Mouse (Mus musculus) lung, postnatal 0 days (tissue): ENCODE results near the gene Emc6. TPM values are rescaled to one million over a fixed set of nuclear protein-coding genes. Genes with fewer than 3 reads are reported as not detected.
A peak's percentile ranks its signal among the peaks of the same experiment; 100 is the strongest.

Experiments used
- ATAC-seq: fragments of 200-750 bp; cut with Nextera tagmentation; 2 replicates; pipeline ENCODE4 v1.8.0; 2017; ENCODE audit warnings: moderate library complexity
- DNase-seq: peaks from one replicate; pipeline ENCODE4 v3.0.0-alpha.2; 2016; ENCODE audit warnings: low spot score
- H3K27ac ChIP-seq: fragments of 300-500 bp; sonication (generic); 2 replicates; pipeline ENCODE4 v1.5.1; 2014; ENCODE audit warnings: antibody characterized with exemption, mild to moderate bottlenecking, low read length, mixed read lengths
- H3K27me3 ChIP-seq: fragments of 300-500 bp; sonication (generic); replicated peaks from 2 replicates; pipeline ENCODE4 v1.6.1; 2014; ENCODE audit warnings: low read length, mixed read lengths; ENCODE audit not compliant: insufficient read depth
- H3K36me3 ChIP-seq: fragments of 300-500 bp; sonication (generic); 2 replicates; pipeline ENCODE4 v1.6.1; 2014; ENCODE audit warnings: low read length, mixed read lengths; ENCODE audit not compliant: insufficient read depth
- H3K4me1 ChIP-seq: fragments of 300-500 bp; sonication (generic); 2 replicates; pipeline ENCODE4 v1.6.1; 2014; ENCODE audit warnings: antibody characterized with exemption, low read depth, low read length, mixed read lengths; ENCODE audit not compliant: insufficient read depth
- H3K4me2 ChIP-seq: fragments of 300-500 bp; sonication (generic); replicated peaks from 2 replicates; pipeline ENCODE4 v1.6.1; 2014; ENCODE audit warnings: low read depth, mild to moderate bottlenecking, low read length, moderate library complexity, mixed read lengths
- H3K4me3 ChIP-seq: fragments of 300-500 bp; sonication (generic); 2 replicates; pipeline ENCODE4 v1.5.1; 2014; ENCODE audit warnings: low read depth, low read length
- H3K9ac ChIP-seq: fragments of 300-500 bp; sonication (generic); replicated peaks from 2 replicates; pipeline ENCODE4 v1.6.1; 2014; ENCODE audit warnings: low read depth, mild to moderate bottlenecking
- H3K9me3 ChIP-seq: fragments of 300-500 bp; sonication (generic); 2 replicates; pipeline ENCODE4 v1.6.1; 2016; ENCODE audit warnings: low read length, mixed read lengths
- CTCF ChIP-seq: IDR thresholded peaks from 2 replicates; pipeline ENCODE4 v1.5.1; 2016; ENCODE audit warnings: antibody characterized with exemption, mild to moderate bottlenecking
- EP300 ChIP-seq: IDR thresholded peaks from 2 replicates; pipeline ENCODE4 v1.6.1; 2016; ENCODE audit warnings: antibody characterized with exemption, mild to moderate bottlenecking, control low read depth
- WGBS: fragments of 180-500 bp; shearing (Covaris S2); extraction: QIAGEN DNeasy Blood & Tissue Kit; methylation state at CpG from one replicate; pipeline ENCODE4 v1.1.7; 2014; 5-methylcytosine and 5-hydroxymethylcytosine counted together
- polyA plus RNA-seq: library from polyadenylated mRNA; unstranded; fragments of >200 nt; fragmentation: Nextera tagmentation; extraction: Ambion mirVana; gene quantifications from 2 replicates; pipeline ENCODE4 v1.2.1, GENCODE M21; 2015

The Emc6 gene
- polyA plus RNA-seq, 1 experiment from 2014 or later, result 177 TPM

DNA sequence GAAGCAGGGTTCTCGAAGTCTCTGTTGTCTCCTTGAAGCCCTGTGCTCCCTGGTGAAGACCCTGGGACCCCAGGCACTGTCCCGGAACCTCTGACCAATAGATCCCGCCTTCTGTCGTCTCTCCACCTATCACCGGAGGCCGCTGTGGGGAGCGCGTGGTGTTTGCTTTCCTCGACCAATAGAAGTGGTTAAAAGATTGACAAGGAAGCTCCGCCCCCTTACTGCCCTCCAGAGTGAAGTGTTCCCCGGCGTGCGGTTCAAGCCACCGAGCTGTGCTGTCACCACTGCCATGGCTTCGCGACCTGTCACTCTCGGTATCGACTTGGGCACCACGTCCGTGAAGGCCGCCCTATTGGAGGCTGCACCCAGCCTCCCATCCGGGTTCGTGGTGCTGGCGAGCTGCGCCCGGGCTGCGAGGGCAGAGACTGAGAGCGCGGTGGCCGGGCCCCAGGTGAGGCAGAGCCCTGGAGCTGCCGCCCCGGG, 22.4 kb upstream of the Emc6 start, which contains the start of gene Shpk:
Shpk (plus strand) TSS at position 231 of the 483 bp plus-strand sequence.
- peak within 1 kb of the TSS; percentile 52; the same call in 1 of the 2 replicates for H3K27ac ChIP-seq
- H3K9me3 ChIP-seq, result no peaks in the 10 kb centered on the region

DNA sequence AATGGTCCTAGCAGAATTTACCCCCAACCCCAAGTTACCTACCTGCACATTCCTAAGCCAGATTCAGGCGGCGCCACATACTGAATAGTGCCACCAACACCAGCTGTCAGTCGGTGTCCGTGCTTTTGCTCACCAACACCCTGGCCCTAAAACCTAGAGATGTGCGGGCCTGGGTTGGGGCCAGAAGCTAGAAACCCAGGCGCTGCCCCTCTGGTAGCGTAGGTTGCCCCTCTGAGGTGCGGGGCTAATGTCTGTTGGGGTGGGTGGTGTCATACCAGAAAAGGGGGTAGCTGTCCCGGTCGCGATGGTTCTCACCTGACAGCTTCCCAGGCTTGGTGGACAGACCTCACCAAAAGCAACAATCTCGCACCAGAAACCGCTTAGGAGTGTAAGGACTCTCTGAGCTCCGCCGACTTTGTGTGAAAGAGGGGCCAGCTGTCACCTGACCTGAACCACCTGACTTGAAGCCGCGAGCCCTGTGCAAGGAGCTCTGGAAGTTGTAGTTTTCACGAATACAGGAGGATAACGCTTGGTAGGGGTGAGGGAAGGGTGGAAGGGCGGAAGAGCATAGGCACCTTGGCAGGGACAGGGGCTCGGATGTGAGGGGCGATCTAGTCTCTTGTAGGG, 21.9 kb upstream of the Emc6 start, which contains the start of gene Ctns:
Ctns (minus strand) TSS at position 440 of the 627 bp plus-strand sequence.
- no peaks in the 10 kb centered on the region for H3K9me3 ChIP-seq
- H3K27me3 ChIP-seq, result no peaks in the 10 kb centered on the region
- TF ChIP-seq EP300 (no peak), CTCF (peak; percentile 12; the same call in 1 of the 2 replicates)
- ATAC-seq (peak; percentile 96), DNase-seq (peak; percentile 98)
- H3K4me3 ChIP-seq, result peak within 1 kb of the TSS; percentile 59
- H3K4me1 ChIP-seq, result peaks cover 12% of the 10 kb centered on the region
- peak within 1 kb of the TSS; percentile 75 for H3K9ac ChIP-seq
- peak within 1 kb of the TSS; percentile 98 for H3K4me2 ChIP-seq
- H3K36me3 ChIP-seq, result no peaks in the 10 kb centered on the region
- WGBS, result 2% methylated on average over 22 of the region's 22 CpGs
- peak within 1 kb of the TSS; percentile 52; the same call in 1 of the 2 replicates for H3K27ac ChIP-seq

More for the DNA sequence above, 22.4 kb upstream of the Emc6 start, which contains the start of gene Shpk:
- 2% methylated on average over 32 of the region's 32 CpGs for WGBS
- peak within 1 kb of the TSS; percentile 75 for H3K9ac ChIP-seq
- ATAC-seq, result peak; percentile 98
- H3K36me3 ChIP-seq, result no peaks in the 10 kb centered on the region
- no peaks in the 10 kb centered on the region for H3K27me3 ChIP-seq
- peaks cover 12% of the 10 kb centered on the region for H3K4me1 ChIP-seq
- TF ChIP-seq CTCF (no peak; the same call in 1 of the 2 replicates), EP300 (no peak)
- H3K4me2 ChIP-seq, result peak within 1 kb of the TSS; percentile 98
- H3K4me3 ChIP-seq, result peak within 1 kb of the TSS; percentile 59
- DNase-seq, result peak; percentile 99

DNA sequence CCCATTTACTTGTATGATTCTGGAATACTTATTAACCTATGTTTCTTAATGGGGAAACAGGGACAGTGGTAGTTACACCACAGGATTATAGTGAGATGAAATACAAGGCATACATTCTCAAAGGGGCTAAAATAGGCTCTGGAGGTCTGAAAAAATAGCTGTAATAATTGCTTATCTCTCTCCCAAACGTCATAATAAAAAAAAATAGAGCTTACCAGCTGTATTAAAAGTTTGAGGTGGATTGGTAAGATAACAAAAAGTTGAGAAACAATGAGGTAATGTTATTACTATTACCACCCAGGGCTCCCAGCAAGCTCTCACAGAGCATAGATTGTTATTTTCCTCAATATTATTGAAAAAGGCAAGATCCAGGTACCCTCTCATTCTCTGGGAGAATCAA, 21.4 kb upstream of the Emc6 start:
- Histone ChIP-seq H3K4me2 (peak overlapping the region; percentile 98), H3K9me3 (no peaks in the 10 kb centered on the region), H3K36me3 (no peaks in the 10 kb centered on the region), H3K4me1 (peaks cover 12% of the 10 kb centered on the region), H3K9ac (peak overlapping the region; percentile 75; the same call in 1 of the 2 replicates), H3K27ac (no peak overlapping the region), H3K27me3 (no peaks in the 10 kb centered on the region), H3K4me3 (peak overlapping the region; percentile 59)
- DNase-seq (no peak), ATAC-seq (no peak)
- WGBS, result 0% methylated on average over 1 of the region's 1 CpGs
- TF ChIP-seq CTCF (no peak), EP300 (no peak)

DNA sequence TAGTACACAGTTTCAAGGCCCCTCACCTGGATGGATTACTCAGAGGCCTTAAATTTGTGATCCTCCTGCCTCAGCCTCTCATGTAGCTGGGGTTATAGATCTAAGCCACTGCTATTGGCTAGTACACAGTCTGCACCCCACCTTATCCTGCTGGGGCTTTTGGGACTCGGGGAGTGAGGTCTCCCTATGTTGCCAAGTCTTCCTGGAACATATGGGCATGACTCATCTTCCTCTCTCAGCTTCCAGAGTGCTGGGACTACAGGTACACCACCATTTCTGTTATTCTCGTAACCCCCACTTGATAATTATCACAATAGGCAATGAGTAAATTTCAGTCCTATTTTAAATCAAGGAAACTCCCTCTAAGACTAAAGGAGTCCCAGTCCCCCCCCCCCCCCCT, 17.6 kb upstream of the Emc6 start:
- 71% methylated on average over 2 of the region's 2 CpGs for WGBS
- Histone ChIP-seq H3K4me3 (no peak overlapping the region), H3K27ac (no peak overlapping the region), H3K9ac (no peak overlapping the region), H3K27me3 (no peaks in the 10 kb centered on the region), H3K9me3 (no peaks in the 10 kb centered on the region), H3K4me1 (peaks cover 6% of the 10 kb centered on the region), H3K36me3 (0 out of 2 replicates have a peak, but pooled peaks cover 14% of the 10 kb centered on the region), H3K4me2 (no peak overlapping the region)
- no peak for ATAC-seq
- no peak for TF ChIP-seq EP300
- TF ChIP-seq CTCF, result no peak
- DNase-seq, result no peak

DNA sequence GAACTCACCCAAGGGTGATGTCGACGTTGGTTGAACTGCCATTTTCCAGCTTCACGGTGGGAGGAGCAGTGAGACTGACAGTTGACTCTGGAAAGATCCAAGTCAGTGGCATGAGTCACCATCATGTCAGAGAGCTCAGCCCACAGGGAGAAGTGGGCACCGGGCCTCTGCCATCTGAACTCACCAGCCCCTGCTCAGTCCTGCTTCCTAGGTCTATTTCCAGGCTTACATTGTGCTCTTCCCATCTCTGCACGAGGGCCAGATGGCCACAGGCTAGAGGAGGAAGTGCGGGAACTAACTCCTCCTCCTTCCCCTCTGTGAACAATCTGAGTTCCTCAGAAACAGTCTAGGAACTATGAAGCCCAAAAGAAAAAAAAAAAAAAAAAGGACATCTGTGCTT, 16.2 kb upstream of the Emc6 start:
- TF ChIP-seq EP300 (no peak), CTCF (no peak)
- no peak overlapping the region for H3K9ac ChIP-seq
- H3K36me3 ChIP-seq, result 0 out of 2 replicates have a peak, but pooled peaks cover 14% of the 10 kb centered on the region
- H3K4me3 ChIP-seq, result no peak overlapping the region
- ATAC-seq (no peak), DNase-seq (peak; percentile 16)
- no peak overlapping the region for H3K27ac ChIP-seq
- H3K9me3 ChIP-seq, result no peaks in the 10 kb centered on the region
- WGBS, result 69% methylated on average over 6 of the region's 6 CpGs
- H3K4me2 ChIP-seq, result no peak overlapping the region
- no peaks in the 10 kb centered on the region for H3K27me3 ChIP-seq
- H3K4me1 ChIP-seq, result peaks cover 1% of the 10 kb centered on the region; the same call in 1 of the 2 replicates

DNA sequence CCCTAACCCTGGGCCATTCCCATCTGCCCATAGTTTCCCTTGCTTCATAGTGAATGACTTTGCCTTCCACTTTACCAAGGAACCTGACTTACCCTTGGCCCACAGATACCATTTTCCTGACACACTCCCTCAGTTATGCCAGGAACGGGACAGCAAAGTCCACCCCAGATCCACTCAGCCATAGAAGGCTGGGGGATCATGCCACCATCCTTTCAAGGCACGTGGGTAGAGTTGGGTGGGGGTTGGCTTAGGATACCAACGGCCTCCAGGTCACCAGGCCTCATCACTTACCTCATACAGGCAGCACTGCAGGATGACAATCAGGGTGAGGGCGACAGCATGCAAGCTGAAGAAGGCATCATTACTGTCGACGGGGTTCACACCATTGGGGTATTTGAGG, 10.4 kb upstream of the Emc6 start:
- DNase-seq (no peak), ATAC-seq (no peak)
- Histone ChIP-seq H3K4me1 (no peaks in the 10 kb centered on the region), H3K9ac (no peak overlapping the region), H3K4me2 (no peak overlapping the region), H3K9me3 (no peaks in the 10 kb centered on the region), H3K4me3 (no peak overlapping the region), H3K27me3 (no peaks in the 10 kb centered on the region), H3K27ac (no peak overlapping the region), H3K36me3 (peaks cover 22% of the 10 kb centered on the region)
- TF ChIP-seq CTCF (no peak), EP300 (no peak)
- WGBS, result 84% methylated on average over 6 of the region's 6 CpGs
